Mouse (Mus musculus): ENCODE data around the gene Hspb1. TPM values are rescaled to one million over a fixed set of nuclear protein-coding genes. Genes with fewer than 3 reads are reported as not detected.

Hspb1 gene
- polyA plus RNA-seq, 1 experiment from 2014 or later, result 70.0 TPM

DNA sequence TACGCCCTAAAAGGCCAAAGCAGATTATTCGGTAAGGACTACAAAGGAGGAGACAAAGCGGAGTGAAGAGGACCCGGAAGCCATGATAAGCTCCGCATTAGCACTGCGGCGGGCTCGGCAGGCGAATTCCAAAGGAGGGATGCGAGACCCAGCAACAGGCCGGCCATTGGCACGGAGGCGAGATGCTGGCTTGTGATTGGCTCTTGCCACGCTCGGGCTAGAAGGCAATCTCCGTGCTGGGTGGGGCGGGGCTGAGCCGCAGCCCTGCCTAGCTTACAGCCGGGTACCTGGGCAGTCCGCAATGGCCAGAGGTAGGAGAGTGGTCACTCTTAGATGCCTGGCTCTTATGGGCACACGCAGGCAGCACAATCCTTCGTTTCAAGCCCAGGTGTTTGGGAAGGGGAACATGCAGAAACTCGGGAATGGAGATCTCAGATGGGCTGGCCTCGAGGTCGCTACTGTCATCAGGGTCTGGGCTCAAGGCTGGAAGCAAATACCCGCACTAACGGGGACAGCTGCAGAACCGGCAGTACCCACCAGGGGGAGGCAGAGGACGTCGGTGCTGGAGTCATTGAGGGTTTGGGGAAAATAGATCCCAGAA is 15.9 kb downstream of the Hspb1 start:
- no peaks in the 10 kb centered on the region for H3K9me3 ChIP-seq (replicated peaks)
- under 1% methylated on average over 30 of the region's 30 CpGs for WGBS
- H3K27me3 ChIP-seq, result no peaks in the 10 kb centered on the region
- peak overlapping the region; percentile 79 for H3K27ac ChIP-seq
- peaks cover 26% of the 10 kb centered on the region for H3K36me3 ChIP-seq
- H3K4me2 ChIP-seq, result peak overlapping the region; percentile 75
- ATAC-seq (replicated peaks; ENCODE audit: low FRiP score), result peak; percentile 97
- H3K4me3 ChIP-seq (replicated peaks), result peak overlapping the region; percentile 46
- H3K9ac ChIP-seq, result peak overlapping the region; percentile 31; the same call in 1 of the 2 replicates
- H3K4me1 ChIP-seq, result peaks cover 19% of the 10 kb centered on the region

DNA sequence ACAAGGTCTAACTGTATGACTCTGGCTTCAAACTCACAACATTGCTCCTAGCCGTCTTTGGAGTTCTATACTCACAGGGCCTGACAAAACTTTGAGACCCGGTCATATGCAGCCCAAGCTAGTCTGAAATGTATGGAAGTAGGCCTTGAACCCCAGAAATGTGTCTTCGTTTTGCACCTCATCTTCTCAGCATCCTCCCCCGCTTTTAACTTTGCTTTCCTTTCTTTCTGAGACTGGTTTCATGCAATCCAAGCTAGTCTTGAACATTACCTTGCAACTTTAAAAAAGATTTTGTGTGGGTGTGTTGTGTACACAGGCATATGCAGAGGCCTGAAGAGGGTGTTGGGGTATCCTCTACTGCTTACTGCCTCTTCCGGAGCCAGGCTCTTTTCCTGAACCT is 16.5 kb downstream of the Hspb1 start:
- 69% methylated on average over 5 of the region's 5 CpGs for WGBS
- no peaks in the 10 kb centered on the region for H3K27me3 ChIP-seq
- peak overlapping the region; percentile 46; the same call in 1 of the 2 replicates for H3K4me3 ChIP-seq (replicated peaks)
- ATAC-seq (replicated peaks; ENCODE audit: low FRiP score), result no peak
- H3K4me1 ChIP-seq, result peaks cover 19% of the 10 kb centered on the region
- 0 out of 2 replicates have a peak overlapping the region, but pooled peaks have one; percentile 79 for H3K27ac ChIP-seq
- peak overlapping the region; percentile 75 for H3K4me2 ChIP-seq
- H3K9ac ChIP-seq, result 0 out of 2 replicates have a peak overlapping the region, but pooled peaks have one; percentile 31
- H3K9me3 ChIP-seq (replicated peaks), result no peaks in the 10 kb centered on the region
- peaks cover 31% of the 10 kb centered on the region for H3K36me3 ChIP-seq

DNA sequence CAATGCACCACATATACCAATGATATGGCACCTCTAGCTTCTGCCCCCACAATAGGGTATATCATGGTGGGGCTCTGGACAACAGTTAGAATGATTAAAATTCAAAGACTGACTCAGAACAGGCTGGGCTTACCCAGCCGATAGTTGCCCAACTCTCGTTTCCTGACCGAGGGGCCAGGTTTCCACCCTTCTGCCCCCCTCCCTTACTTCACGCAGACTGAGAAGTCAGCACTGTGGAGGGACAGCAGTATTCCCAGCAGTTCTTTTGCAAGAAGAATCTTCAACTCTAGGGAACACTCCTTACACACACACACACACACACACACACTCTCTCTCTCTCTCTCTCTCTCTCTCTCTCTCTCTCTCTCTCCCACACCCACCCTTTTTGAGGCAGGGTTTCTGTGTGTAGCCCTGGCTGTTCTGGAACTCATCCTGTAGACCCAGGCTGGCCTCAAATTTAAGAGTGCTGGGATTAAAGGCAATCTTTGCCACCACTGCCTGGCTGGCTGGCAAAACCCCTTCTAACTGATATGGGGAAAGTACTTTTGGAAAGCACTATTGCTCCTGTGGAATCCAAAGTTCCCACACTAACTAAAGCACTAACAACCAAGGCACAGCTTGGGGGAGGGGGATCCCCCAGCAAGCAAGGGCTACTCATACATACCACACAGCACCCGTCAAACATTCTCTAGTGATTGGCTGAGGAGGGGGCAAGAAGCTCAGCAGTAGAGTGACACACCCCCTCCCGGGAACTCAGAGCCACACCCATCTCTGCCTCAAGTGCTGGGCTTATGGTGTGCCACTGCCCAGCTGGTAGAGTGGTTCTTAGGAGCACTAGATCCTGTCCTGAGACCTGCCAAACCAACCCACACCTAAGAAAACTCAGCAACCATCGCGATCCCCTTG is 17.9 kb downstream of the Hspb1 start:
- Histone ChIP-seq H3K4me2 (no peak overlapping the region), H3K9ac (no peak overlapping the region), H3K36me3 (peaks cover 45% of the 10 kb centered on the region), H3K4me3 (replicated peaks) (no peak overlapping the region), H3K27ac (no peak overlapping the region), H3K27me3 (no peaks in the 10 kb centered on the region), H3K4me1 (peaks cover 19% of the 10 kb centered on the region), H3K9me3 (replicated peaks) (no peaks in the 10 kb centered on the region)
- WGBS, result 64% methylated on average over 8 of the region's 8 CpGs
- ATAC-seq (replicated peaks; ENCODE audit: low FRiP score), result no peak

DNA sequence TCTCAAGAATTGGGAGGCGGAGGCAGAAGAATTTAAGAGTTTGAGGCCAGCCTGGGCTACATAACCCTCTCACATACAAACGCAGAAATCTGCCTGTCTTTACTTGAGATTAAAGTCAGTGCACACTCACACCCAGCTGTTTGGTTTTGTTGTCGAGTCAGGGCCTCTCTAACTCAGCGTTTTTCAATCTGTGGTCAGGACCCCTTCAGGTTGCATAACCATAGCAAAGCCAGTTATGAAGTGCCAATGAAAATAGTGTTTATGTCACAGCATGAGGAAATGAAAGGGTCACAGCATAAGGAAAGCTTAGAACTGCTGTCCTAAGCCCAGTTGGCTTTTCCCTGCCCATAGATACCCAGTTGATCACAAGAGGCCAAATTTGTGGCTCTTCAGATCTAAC is 19.1 kb downstream of the Hspb1 start:
- ATAC-seq (replicated peaks; ENCODE audit: low FRiP score), result no peak

DNA sequence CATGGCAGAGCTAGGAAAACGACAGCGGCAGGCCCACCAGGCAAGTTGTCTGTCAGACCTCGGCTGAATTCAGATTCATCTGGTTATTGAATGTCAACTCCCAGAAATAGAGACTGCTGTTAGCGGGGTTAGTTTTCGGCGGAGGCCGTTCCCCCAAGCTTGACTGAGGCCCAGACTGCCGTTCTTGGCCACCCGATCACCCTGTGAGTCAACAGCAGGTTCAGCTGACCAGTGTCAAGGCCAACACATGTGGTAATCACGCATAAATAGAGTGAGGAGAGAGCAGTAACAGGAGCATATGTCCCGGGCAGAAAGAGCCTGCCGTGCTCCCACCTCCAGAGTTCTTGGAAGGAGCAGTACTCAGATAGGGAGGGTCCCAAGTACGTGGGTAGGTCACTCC is 19.5 kb downstream of the Hspb1 start:
- no peak overlapping the region for H3K9ac ChIP-seq
- no peaks in the 10 kb centered on the region for H3K9me3 ChIP-seq (replicated peaks)
- peak overlapping the region; percentile 24; the same call in 1 of the 2 replicates for H3K27ac ChIP-seq
- no peak overlapping the region for H3K4me3 ChIP-seq (replicated peaks)
- 70% methylated on average over 13 of the region's 13 CpGs for WGBS
- H3K4me1 ChIP-seq, result peaks cover 19% of the 10 kb centered on the region
- no peak overlapping the region for H3K4me2 ChIP-seq
- no peaks in the 10 kb centered on the region for H3K27me3 ChIP-seq
- peaks cover 59% of the 10 kb centered on the region for H3K36me3 ChIP-seq
- no peak for ATAC-seq (replicated peaks; ENCODE audit: low FRiP score)

More for the DNA sequence above, 19.1 kb downstream of the Hspb1 start:
- Histone ChIP-seq H3K9ac (no peak overlapping the region), H3K9me3 (replicated peaks) (no peaks in the 10 kb centered on the region), H3K36me3 (peaks cover 57% of the 10 kb centered on the region), H3K27ac (peak overlapping the region; percentile 24; the same call in 1 of the 2 replicates), H3K4me1 (peaks cover 19% of the 10 kb centered on the region), H3K4me2 (no peak overlapping the region), H3K4me3 (replicated peaks) (no peak overlapping the region), H3K27me3 (no peaks in the 10 kb centered on the region)
- WGBS, result 76% methylated on average over 4 of the region's 4 CpGs

DNA sequence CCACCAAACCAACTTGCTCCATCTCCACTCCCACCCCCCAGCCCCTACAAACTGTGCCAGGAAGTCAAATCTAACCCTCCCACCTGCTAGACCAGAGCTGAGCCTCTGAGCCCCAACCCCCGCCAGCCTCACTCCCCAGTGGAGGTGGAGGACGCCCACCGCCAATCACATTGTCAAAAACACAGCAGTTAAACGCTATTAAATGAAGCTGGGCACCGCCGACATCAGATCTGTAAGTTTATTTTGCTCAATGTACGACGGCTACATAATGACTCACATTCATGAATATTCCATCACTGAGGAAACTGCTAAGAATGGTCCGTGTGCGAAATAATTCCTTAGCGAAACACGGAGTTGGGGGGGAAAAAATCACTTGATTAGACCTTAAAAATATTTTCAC is 20.5 kb downstream of the Hspb1 start:
- Histone ChIP-seq H3K9ac (no peak overlapping the region), H3K4me1 (peaks cover 16% of the 10 kb centered on the region), H3K36me3 (peaks cover 64% of the 10 kb centered on the region), H3K4me3 (replicated peaks) (no peak overlapping the region), H3K4me2 (no peak overlapping the region), H3K27ac (no peak overlapping the region), H3K9me3 (replicated peaks) (no peaks in the 10 kb centered on the region), H3K27me3 (no peaks in the 10 kb centered on the region)
- ATAC-seq (replicated peaks; ENCODE audit: low FRiP score), result no peak
- 78% methylated on average over 12 of the region's 12 CpGs for WGBS

DNA sequence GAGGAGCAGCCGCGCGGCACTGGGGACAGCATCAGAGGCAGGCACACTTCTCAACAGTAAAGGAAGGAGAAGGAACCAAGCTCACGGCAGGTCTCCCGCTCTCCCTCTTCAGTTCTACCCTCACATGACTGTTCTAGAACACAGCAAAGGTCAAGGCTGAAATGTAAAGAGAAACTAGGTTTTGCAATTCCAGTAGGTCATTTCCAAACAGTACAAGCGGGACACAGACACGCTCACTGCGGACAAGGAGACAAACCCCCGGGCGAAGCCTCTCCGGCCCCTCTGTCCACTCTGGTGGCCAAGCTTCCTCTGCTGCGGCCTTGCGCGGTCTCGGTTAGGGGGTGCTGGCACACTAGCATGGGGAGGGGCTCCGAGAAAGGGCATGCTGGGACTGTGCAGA is 21.3 kb downstream of the Hspb1 start:
- peaks cover 67% of the 10 kb centered on the region for H3K36me3 ChIP-seq
- no peak overlapping the region for H3K27ac ChIP-seq
- H3K9me3 ChIP-seq (replicated peaks), result no peaks in the 10 kb centered on the region
- ATAC-seq (replicated peaks; ENCODE audit: low FRiP score), result no peak
- no peak overlapping the region for H3K9ac ChIP-seq
- no peaks in the 10 kb centered on the region for H3K27me3 ChIP-seq
- H3K4me3 ChIP-seq (replicated peaks), result no peak overlapping the region
- peaks cover 16% of the 10 kb centered on the region for H3K4me1 ChIP-seq
- 88% methylated on average over 16 of the region's 16 CpGs for WGBS
- H3K4me2 ChIP-seq, result no peak overlapping the region

DNA sequence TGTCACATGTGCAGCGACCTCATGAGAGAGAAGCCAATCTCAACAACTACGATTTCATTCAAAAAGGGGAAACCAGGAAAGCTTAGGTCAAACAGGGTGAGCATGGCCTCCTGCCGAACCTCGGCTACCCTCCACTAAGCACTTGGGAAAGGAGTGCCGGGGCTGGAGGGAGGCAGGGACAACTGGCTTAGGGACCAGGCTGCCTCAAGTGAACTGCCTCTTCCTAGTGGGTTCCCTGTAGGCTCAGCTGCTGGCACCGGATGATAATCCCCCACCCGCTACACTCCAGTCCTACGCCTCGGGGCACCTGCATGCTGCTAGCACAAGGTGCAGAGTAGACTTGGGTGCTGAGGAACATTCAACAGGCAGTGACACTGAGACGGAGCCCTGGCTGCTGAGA is 21.9 kb downstream of the Hspb1 start:
- Histone ChIP-seq H3K4me2 (no peak overlapping the region), H3K9me3 (replicated peaks) (no peaks in the 10 kb centered on the region), H3K4me3 (replicated peaks) (no peak overlapping the region), H3K36me3 (peaks cover 74% of the 10 kb centered on the region), H3K4me1 (peaks cover 22% of the 10 kb centered on the region), H3K27me3 (no peaks in the 10 kb centered on the region), H3K27ac (no peak overlapping the region), H3K9ac (no peak overlapping the region)
- 85% methylated on average over 10 of the region's 10 CpGs for WGBS
- no peak for ATAC-seq (replicated peaks; ENCODE audit: low FRiP score)

DNA sequence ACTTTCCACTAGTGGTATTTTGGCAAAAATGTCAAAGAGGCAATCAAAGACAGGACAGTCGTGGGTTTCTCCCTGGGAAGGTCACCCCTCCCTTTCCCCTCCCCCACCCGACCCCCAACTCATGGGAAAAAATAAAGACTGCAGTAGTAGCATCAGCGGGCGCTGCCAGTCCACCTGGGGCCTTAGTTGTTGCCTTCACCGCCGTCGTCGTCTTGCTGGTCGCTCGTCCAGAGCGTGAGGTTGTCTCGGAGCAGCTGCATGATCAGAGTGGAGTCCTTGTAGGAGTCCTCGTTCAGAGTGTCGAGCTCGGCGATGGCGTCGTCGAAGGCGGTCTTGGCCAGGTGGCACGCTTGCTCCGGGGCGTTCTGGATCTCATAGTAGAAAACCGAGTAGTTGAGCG is 23.1 kb downstream of the Hspb1 start:
- Histone ChIP-seq H3K4me2 (no peak overlapping the region), H3K36me3 (peaks cover 79% of the 10 kb centered on the region), H3K27ac (no peak overlapping the region), H3K9ac (no peak overlapping the region), H3K4me3 (replicated peaks) (no peak overlapping the region), H3K4me1 (peaks cover 20% of the 10 kb centered on the region), H3K9me3 (replicated peaks) (no peaks in the 10 kb centered on the region), H3K27me3 (no peaks in the 10 kb centered on the region)
- no peak for ATAC-seq (replicated peaks; ENCODE audit: low FRiP score)
- 91% methylated on average over 25 of the region's 25 CpGs for WGBS

DNA sequence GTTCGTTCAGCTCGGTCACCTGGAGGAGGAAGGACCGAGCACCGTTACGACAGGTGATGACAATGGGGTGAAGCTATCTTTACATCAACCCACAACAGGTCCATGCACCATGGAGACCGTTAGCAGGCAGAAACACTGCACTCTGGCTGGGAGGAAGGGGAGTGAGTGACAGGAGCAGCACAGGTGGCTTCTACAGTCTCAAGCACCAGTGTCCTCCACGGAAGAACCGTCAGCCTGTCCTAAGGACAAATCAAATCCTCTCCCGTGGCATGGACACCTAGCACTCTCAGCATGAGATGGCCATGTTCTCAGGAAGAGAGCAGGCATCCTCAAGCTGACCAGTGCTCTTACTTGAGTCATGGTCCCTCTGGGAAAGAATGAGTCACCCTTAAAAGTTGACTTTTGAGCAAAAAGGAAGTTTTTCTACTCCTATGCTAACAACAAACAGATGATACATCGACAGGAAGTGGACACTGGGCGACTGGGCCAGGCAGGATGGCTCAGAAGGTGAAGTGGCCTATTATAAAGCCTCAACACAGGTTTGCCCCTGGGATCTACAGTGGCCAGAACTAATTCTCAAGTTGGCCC is 24.0 kb downstream of the Hspb1 start:
- no peak overlapping the region for H3K4me2 ChIP-seq
- no peaks in the 10 kb centered on the region for H3K27me3 ChIP-seq
- H3K9me3 ChIP-seq (replicated peaks), result no peaks in the 10 kb centered on the region
- H3K4me3 ChIP-seq (replicated peaks), result no peak overlapping the region
- peaks cover 81% of the 10 kb centered on the region for H3K36me3 ChIP-seq
- H3K27ac ChIP-seq, result no peak overlapping the region
- 79% methylated on average over 11 of the region's 11 CpGs for WGBS
- ATAC-seq (replicated peaks; ENCODE audit: low FRiP score), result no peak
- H3K9ac ChIP-seq, result no peak overlapping the region
- peaks cover 16% of the 10 kb centered on the region; the same call in 1 of the 2 replicates for H3K4me1 ChIP-seq

DNA sequence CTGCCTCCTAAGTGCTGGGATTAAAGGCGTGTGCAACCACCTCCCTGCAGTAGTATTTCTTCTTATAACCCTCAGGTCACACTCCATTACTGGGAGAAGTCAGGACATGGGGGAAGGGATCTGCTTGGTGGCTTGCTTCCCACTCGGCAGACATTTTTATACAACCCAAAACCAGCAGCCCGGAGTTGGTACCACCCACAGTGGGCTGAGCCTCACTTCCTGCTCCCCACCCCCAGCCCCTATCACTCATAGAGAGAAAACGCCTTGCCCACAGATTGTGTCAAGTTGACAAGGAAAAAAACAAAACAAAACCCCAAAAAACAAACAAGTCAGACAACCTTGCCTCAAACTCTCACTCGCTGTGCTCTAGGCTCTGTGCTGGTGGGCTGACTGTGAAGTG is 25.5 kb downstream of the Hspb1 start:
- ATAC-seq (replicated peaks; ENCODE audit: low FRiP score), result no peak
- Histone ChIP-seq H3K36me3 (peaks cover 82% of the 10 kb centered on the region), H3K4me2 (no peak overlapping the region), H3K27ac (no peak overlapping the region), H3K4me1 (peaks cover 8% of the 10 kb centered on the region; the same call in 1 of the 2 replicates), H3K9me3 (replicated peaks) (no peaks in the 10 kb centered on the region), H3K27me3 (no peaks in the 10 kb centered on the region), H3K4me3 (replicated peaks) (no peak overlapping the region), H3K9ac (no peak overlapping the region)
- WGBS, result 74% methylated on average over 5 of the region's 5 CpGs

DNA sequence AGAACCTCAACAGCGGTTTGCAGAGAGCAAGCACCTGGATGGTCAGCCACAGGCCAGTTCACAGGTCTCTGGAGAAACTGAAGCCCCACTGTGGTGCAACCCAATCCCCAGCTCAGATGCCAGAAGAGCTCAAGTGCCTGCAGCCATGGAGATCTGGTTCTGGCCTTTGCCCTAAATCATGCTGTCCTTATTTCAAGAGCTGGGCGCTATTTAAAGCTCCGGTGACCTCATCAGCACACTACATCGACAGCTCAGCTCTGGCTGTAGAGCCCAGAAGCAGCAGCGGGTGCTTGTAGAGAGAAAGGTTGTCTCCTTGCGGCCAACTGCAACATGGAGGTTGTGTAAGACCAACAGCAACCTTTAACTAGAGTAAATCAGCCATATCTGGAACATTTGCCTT is 26.4 kb downstream of the Hspb1 start:
- no peak overlapping the region for H3K4me3 ChIP-seq (replicated peaks)
- no peak for ATAC-seq (replicated peaks; ENCODE audit: low FRiP score)
- peaks cover 83% of the 10 kb centered on the region for H3K36me3 ChIP-seq
- H3K27ac ChIP-seq, result 0 out of 2 replicates have a peak overlapping the region, but pooled peaks have one; percentile 32
- peaks cover 8% of the 10 kb centered on the region; the same call in 1 of the 2 replicates for H3K4me1 ChIP-seq
- no peaks in the 10 kb centered on the region for H3K27me3 ChIP-seq
- WGBS, result 66% methylated on average over 6 of the region's 6 CpGs
- no peaks in the 10 kb centered on the region for H3K9me3 ChIP-seq (replicated peaks)
- H3K4me2 ChIP-seq, result no peak overlapping the region
- no peak overlapping the region for H3K9ac ChIP-seq
